Mouse (Mus musculus): ENCODE data around the gene Ncbp1.
"Not testable (repeated sequence)": the region's sequence is repeated elsewhere in the genome, so short reads cannot be mapped to it uniquely, and the experiment has no call there.

The Ncbp1 gene

DNA sequence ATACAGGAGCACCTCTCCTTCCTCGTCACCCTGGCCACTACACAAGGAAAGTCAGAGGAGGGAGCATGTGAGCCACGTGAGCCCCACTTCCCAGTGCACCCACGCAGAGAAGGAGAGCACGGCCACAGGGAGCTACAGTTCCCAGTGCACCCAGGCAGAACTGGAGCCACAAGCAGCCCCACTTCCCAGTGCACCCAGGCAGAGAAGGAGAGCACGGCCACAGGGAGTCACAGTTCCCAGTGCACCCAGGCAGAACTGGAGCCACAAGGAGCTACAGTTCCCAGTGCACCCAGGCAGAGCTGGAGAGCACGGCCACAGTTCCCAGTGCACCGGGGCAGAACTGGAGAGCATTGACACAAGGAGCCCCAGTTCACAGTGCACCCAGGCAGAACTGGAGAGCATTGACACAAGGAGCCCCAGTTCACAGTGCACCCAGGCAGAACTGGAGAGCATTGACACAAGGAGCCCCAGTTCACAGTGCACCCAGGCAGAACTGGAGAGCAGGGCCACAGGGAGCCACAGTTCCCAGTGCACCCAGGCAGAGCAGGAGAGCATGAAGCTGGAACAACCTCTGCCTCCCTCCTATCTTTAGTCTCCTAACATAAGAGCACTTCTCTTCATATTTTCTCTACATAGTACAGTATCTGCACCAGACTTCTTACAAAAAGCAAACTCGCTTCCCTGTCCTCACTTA is 9.0 kb upstream of the Ncbp1 start:
- DNase-seq (ENCODE audit: low spot score) = no peak

DNA sequence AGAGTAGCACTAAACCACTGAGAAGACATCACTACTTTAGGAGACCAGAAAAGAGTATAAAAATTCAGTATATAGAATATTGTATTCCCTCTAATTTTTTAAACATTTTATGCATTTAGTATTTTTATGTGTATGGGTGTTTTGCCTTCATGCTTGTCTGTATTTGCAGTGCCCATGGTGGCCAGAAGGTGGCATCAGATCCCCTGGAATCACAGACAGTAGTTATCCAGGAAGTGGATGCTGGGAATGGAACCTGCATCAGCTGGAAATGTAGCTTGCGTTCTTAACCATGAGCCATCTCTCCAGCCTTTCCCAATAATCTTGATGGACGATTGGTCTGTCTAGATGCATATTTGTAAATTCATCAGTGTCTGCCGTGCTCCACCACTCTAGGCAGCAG is 8.2 kb upstream of the Ncbp1 start:
- DNase-seq (ENCODE audit: low spot score) = peak; percentile 41

DNA sequence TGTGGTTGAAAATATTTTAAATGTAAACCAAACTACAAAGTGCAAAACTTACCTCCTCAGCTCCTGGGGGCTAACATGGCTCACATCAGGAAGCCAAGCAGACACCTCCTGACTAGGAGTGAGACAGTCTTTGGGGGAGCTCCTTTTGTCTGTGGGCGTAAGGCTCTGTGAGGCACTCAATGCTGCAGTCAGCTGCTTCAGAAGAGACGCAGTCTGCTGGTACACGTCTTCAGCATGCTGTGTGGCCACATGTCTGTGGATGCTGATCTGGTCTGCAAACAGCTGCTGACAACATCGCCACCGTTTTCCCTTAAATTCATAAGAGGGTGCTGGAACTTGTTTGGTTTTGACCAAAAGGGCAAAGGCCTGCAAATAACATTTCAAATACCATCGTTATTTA is 6.6 kb upstream of the Ncbp1 start:
- no peak for DNase-seq (ENCODE audit: low spot score)

DNA sequence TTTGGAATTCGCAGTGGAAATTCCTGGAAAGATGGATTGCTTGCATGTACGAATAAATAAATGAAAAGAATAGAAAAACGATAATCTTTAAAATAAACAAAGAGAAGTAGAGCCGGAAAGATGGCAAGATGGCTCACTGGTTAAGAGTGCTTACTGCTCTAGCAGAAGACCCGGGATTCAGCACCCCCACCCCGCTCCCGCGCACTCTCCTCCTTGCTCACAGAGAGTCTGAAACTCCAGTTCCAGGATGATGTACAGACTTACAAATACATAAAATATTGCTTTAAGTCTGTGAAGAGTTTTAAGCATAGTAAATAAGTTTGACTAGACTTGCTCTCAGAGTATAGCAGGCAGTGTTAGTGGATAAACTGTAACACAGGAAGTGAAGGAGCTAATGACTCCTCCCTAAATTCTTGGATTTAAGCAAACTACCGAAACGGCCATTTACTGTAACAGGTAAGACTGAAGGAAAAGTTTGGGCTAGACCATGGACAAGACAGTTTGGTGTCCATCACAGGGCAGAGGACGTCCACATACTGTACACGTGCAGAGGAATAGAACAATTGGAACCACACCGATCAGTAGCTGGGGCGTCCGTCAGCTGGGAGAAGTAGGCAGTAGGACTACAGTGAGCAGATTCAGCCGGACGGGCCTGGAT is 655 bp upstream of the Ncbp1 start:
- no peak for DNase-seq (ENCODE audit: low spot score)

DNA sequence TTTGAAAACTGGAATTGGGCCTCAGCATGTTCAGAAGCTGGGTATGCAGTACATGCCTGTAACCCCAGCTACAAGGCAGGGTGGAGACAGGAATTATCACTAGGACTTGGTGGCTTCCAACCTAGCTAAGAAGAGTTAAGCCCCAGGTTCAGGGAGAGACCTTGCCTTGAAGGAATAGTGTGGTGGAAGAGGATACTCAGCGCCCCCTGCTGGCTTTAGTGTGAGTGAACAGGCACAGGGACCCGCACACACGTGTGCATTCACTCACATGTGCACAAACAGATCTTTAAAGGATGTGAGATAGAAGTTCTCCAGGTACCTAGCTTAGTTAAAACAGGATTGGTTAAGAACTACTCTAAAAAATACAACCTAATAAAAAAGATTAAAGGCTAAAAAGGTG is 5.9 kb downstream of the Ncbp1 start:
- no peak for DNase-seq (ENCODE audit: low spot score)

DNA sequence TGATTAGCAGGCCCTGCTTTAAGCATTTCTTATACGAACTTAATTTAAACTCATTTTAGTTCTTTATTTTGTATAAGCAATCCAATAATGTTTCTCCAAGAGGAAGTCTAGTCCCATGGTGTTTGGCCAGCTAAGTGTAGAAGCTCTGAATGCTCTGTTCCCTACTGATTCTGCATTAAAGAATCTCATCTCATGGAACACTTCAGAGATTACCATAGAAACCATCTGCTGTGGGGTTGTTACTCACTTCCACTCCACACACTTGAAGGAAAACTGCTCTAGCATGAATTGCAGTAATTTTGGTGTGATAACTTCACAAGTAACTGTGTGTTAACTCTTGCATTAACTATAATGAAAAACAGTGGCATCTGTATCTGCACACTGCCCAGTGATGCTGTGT is 8.5 kb downstream of the Ncbp1 start:
- no peak for DNase-seq (ENCODE audit: low spot score)

DNA sequence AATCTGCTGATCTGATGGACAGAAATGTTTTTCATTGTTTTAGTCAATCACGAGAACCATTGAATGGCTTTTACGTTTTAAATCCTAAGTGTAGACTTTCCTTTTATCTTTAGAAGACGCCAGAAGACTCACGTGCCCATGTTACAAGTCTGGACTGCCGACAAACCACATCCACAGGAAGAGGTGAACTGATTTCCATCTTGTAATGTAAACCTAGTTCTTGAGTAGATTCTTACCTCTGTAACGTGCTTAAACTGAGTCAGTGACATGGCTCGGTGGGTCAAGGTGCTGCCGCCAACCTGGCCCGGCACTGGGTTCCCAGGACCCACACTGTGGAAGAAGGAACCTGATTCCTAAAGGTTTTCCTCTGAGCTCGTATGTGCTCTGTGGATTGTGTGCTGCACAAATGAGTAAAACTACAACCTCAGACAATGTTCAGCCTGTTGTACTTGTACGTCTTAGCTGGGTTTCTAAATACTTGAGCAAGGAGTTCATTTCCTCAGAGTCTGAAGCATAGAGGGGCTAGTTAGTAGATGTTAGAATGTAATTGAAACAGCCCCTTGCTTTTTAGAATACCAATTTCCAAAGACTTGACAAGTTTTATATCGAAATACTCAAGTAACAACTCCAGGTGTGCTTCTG is 13.6 kb downstream of the Ncbp1 start:
- no peak for DNase-seq (ENCODE audit: low spot score)

DNA sequence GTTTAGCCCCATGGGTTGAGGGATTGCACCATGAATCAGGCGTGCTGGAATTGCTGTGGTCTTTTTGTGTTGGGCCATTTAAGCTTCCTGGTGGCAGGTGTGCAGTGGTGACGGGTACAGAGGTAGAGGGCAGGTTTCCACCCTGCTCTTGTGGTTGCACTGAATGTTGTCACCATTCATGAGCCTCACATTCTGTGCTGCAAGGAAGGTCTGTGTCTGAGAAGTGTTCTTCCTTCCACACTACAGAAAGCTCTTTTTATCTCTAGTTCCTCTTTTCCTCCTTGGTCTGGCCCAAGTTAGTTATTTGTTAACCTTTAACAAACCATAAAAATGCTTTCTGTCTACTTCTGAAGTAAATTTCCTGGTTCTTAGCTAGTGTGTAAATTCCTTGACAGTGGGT is 25.6 kb downstream of the Ncbp1 start:
- no peak for DNase-seq (ENCODE audit: low spot score)

DNA sequence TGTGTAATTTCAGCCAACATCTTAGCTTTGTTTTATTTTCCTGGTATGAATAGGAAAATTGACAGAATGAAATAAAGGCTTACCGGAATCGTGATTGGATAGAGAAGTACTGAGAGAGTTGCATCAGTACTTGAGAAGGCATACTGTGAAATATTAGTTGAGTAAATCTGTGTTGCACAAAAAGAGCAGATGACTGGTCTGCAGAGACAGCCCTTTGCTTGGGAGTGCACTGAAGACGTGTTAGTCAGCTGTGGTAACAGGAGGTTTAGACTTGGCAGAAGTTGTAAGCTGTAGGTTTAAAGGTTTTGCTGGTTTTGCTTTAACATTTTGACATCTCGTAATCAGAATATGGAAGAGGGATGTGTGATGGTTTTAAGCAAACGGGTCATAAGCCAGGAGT is 27.4 kb downstream of the Ncbp1 start:
- no peak for DNase-seq (ENCODE audit: low spot score)

DNA sequence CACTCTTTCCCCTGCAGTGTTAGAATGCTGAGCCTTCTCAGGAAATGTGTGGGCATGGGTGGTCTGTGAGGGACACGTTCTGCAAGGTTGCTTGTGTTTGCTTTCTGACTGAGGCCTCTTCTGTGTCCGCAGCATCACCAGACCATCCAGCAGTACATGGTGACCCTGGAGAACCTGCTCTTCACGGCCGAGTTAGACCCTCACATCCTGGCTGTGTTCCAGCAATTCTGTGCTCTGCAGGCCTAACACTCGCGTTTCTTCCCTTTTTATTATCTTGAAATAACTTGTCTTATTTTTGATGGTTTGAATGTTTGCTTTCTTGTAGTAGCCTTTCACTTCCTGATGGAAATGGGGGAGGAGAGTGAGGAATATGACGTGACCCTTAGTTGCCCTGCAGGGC is 33.3 kb downstream of the Ncbp1 start:
- no peak for DNase-seq (ENCODE audit: low spot score)

DNA sequence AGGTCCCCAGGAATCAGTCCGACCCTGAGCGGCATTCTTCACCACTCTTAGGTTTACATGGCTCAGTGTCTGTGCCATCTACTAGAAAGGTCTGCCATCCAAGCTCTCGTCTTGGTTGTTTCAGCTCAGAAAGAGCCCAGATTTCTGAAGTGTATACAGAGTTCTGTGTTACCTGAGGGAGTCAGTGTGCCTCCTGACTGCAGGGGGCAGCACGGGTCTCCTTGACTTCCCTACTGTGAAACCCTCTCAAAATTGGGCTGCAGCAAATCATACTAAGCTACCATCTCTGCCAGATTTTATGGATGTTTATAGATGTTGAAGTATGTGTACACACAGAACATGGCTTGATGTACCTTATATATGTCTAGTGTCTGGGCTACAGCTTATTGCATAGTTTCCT is 37.9 kb downstream of the Ncbp1 start:
- no peak for DNase-seq (ENCODE audit: low spot score)

DNA sequence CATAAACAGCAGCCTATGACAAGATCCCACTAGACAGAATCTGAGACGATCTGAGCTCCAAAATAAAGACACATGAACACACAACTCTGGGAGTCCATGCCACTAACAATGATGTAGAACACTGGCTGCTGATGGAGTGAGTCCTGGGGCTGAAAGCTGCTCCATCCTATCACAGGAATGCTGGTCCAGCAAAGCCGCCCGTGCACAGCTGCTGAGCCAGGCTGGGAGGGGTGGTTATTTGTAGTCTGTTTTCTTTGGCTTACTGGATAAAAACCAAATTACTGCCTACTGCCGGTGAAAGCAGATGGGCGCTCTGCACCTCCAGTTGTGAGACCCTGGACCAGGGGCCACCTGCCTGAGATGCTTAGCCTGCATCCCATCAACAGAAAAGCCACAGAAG is 38.6 kb downstream of the Ncbp1 start:
- no peak for DNase-seq (ENCODE audit: low spot score)

DNA sequence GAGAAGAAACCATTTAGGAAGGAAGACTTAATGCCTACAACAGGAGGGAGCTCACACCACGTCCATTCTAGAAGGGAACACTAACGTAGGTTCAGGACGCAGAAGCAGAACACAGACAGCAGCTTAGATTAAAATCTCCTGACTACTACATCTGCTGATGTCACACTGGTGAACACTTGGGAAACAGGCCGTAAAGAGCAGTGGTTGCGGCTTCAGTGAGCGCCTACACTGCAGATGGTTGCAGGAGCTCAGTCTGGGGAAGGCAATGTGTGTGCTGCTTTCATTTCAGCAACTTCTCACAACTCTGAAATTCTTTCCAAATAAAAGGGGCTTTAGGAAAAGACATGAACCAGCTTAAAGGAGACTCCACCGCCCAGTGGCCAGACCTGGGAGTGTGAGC is 39.1 kb downstream of the Ncbp1 start:
- DNase-seq (ENCODE audit: low spot score) = no peak

DNA sequence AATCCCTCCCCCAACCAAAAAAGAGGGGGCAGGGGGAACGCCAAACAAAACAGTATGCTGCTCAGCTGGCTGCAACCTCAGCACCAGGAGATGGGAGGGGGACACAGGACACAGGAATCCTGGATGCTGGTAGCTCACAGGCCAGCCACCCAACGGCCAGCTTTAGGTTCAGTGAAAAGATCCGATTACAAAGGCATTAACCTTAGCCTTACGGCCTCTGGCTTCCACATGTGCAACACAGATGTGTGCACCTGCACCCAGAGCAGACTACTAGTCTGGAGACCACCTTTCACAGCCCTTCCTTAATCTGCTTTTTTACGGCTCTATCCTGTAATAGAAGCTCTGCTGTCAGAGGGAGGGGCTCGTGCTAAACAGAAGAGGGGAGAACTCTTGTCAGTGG is 42.8 kb downstream of the Ncbp1 start:
- no peak for DNase-seq (ENCODE audit: low spot score)

DNA sequence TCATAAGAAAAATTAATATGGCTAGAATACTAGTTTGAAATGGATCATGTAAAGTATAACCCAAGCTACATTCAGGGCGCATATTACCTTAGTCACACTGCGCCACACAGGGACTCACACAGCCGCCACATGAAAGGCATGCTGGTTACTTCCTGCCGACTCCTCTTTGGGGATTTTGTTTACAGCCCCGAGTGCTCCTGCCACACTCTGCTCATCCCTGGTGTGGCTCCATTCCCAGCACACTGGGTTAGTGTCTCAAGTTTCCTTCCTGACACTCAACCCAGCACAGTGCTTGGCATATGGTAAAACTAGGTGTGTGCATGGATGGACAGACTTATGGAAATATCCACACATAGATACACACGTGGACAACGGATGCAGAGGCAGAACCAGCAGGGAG is 43.8 kb downstream of the Ncbp1 start:
- DNase-seq (ENCODE audit: low spot score) = no peak

DNA sequence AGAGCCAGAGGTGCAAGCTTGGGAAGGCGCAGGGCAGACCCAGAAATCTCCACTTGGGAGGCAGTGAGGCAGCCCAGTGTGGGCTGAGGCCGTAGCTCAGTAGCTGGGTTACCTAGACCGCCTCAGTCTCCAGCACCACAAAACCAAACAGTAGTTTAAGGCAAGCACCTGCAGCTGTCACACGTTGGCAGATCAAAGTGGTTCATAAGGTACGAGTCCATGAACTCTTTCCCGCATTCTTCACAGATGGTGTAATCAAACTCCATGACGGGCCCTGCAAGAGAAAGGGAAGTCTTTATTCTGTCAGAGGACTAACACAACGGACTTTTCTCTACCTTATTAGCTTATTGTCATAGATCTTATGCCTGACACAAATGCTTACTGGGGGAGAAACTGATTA is 47.0 kb downstream of the Ncbp1 start:
- no peak for DNase-seq (ENCODE audit: low spot score)

DNA sequence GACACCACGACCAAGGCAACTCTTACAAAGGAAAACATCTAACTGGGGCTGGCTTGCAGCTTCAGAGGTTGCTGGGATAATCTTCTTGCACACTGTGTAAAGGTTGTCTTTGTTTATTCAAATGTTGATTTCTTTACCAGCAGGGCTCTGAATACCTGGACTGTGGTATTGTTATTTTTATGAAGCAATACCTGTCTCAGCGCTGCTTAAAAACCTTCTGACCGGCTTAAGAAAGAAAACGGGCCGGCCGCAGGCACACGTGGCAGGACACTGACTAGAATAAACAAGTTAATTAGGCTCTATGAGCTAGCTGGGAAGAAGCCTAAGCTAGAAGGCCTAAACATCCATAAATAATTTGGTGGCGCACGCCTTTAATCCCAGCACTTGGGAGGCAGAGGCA is 47.5 kb downstream of the Ncbp1 start:
- no peak for DNase-seq (ENCODE audit: low spot score)

DNA sequence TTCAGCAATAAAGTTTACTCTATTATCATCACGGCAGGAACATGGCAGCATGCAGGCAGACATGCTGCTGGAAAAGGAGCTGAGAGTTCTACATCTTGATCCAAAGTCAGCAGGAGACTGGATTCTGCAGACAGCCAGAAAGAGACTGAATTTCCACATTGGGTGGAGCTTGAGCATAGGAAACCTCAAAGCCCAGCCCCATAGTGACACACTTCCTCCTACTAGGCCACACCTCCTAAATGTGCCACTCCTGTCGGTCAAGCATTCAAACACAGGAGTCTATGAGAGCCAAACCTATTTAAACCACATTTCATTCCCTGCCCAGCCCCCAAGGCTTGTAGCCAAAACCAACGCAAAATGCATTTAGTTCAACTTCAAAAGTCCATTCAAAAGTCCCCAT is 48.1 kb downstream of the Ncbp1 start:
- DNase-seq (ENCODE audit: low spot score) = no peak

DNA sequence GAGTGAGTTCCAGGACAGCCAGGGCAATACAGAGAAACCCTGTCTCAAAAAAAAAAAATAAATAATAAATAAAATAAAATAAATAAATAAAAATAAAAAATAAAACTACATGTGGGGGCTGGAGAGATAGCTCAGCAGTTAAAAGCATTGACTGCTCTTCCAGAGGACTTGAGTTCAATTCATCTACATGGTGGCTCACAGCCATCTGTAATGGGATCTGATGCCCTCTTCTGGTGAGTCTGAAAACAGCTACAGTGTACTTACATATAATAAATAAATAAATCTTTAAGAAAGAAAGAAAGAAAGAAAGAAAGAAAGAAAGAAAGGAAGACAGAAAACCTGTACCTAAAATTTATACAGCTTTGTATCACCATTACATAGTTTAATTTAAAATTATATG is 53.6 kb downstream of the Ncbp1 start:
- not testable (repeated sequence) for DNase-seq (ENCODE audit: low spot score)

DNA sequence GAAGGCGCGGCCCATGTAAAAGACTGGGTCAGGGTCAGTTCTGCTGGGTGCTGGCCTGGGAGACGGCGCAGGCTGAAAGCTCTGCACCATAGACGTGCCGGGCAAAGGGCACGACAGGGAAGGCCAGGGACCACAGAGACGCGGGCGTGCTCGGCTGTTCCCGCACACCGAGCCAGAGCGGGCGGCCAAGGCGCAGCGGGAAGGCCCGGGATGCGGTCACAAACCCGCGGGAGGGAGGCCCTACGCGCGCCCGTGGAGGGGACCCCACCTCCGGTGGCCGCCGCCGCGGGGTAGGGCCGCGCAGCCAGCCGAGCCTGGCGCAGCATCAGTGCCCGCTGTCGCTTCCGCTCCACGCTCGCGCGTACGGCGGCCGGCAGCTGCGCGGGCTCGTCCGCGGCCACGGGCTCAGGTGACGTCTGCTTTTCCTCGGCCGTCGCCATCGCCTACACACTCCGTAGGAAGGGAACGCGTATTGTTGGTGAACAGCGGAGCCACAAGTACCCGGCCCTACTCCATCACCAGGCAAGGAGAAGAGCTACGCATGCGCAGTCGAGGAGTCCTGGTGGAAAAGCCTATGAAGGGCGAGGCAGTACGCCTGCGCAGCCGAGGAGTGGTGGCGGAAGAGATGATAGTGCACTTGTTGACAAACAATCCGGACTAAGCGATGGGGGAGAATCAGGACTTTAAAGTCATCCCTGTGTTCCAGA is 57.5 kb downstream of the Ncbp1 start, which contains the start of gene Xpa:
Xpa (minus strand) TSS at position 531 of the 707 bp plus-strand sequence.
- DNase-seq (ENCODE audit: low spot score) = peak; percentile 92

DNA sequence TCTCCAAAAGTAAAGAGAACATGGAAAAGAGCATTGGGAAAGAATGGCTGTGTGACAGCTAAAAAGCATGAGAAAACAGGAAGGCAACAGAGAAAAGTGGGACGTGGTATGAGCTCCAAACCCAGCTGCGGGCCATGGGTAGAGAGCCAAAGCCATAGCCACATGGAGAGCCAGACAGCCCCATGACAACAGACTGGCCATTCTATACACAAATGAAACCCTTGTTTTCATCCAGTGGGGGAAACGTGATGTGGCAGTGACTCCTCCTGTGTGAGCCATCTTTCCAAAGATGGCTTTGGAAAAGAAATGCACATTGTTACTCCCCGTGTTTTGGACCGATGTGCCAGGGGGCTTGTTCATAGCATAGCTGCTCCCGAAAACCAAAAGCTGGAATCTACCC is 58.1 kb downstream of the Ncbp1 start:
- no peak for DNase-seq (ENCODE audit: low spot score)

DNA sequence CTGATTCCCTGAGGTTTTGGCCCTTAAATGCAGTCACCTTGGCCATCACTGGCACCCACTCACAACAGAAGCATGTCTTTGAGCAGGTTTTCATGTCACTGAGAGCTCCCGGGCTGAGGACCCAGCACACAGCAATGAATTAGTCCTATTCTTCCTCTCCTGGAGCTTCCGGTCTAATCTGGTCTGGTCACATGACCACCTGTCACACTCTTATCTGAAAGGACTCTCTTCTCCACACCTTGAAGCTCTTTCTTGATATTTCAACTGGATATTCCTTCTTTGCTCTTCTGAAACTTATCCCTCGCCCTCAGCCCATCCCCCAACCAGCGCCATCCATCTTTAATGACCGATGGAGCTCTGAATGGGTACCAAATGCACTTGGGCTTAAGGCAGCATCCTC is 59.7 kb downstream of the Ncbp1 start:
- DNase-seq (ENCODE audit: low spot score) = no peak
